Mouse (Mus musculus): ENCODE results near the gene Anxa6. TPM values are rescaled to one million over a fixed set of nuclear protein-coding genes. Genes with fewer than 3 reads are reported as not detected.

Anxa6 gene
- total and polyA plus RNA-seq, 3 experiments: 47.0 to 49.4 TPM; not detected in 1

DNA sequence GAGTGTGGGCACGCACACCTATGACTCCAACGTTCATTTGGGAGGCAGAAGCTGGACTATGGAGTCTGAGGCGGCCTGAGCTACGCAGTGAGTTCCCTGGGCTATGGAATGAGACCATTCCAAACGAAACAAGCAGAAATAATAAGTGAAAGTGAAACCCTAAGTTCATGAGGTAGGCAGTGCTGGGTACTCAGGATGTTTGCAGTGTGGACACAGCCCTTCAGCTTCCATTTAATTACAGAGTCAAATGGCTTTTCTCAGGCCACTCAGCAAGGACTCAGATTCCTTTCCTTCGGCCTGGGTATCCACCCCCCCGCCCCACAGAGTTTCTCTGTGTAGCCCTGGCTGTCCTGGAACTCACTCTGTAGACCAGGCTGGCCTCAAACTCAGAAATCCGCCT lies 103.5 kb downstream of the Anxa6 start:
- H3K4me1 ChIP-seq (ENCODE audit: control insufficient read depth in 1 of 2, insufficient read depth in 2 of 2, low read length in 2 of 2): no peaks in the 10 kb centered on the region
- no peak for DNase-seq (ENCODE audit: low read depth, low spot score)

DNA sequence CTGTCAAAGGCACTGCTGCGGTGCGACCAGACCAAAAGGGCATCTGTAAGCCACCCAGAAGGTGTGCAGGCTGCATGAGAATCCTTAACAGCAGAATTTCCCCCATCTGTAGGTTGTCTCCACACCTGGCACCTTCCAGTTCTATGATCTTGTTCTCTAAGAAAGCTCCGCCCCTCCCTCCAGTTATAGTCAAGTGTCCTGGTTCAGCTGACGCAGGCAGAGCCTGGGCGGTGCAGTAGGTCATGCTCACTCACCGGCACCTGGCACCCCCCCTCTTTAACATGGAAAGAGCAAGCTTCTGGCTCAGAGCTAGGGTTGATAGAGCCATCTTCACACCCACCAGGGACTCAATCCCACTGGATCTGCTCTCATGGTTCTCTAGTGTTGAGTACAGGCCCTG lies 104.0 kb downstream of the Anxa6 start:
- TF ChIP-seq GABPA (IDR thresholded peaks at IDR 0.05; ENCODE audit: low read depth, low read length) (no peak), SMC3 (IDR thresholded peaks at IDR 0.05; ENCODE audit: low read depth, low read length) (no peak)
- Histone ChIP-seq H3K36me3 (ENCODE audit: control insufficient read depth in 1 of 2, insufficient read depth in 2 of 2, low read length in 2 of 2) (no peaks in the 10 kb centered on the region), H3K9ac (ENCODE audit: control insufficient read depth, low read depth, low read length, poor library complexity, severe bottlenecking) (no peak overlapping the region)

More for the DNA sequence above, 103.5 kb downstream of the Anxa6 start:
- TF ChIP-seq TAL1 (IDR thresholded peaks at IDR 0.05; ENCODE audit: low read length): no peak
- TF ChIP-seq ELF1 (IDR thresholded peaks at IDR 0.05; ENCODE audit: low read depth, low read length): no peak
- TF ChIP-seq MEF2A (IDR thresholded peaks at IDR 0.05; ENCODE audit: extremely low read depth, insufficient replicate concordance, low read depth, low read length, poor library complexity, severe bottlenecking): no peak
- no peak for TF ChIP-seq MAZ (IDR thresholded peaks at IDR 0.05; ENCODE audit: low read depth, low read length)
- TF ChIP-seq ETS1 (IDR thresholded peaks at IDR 0.05; ENCODE audit: low read depth, low read length): no peak
- no peak for TF ChIP-seq EP300 (IDR thresholded peaks at IDR 0.05; ENCODE audit: low read depth in 1 of 2, low read length in 2 of 2)
- TF ChIP-seq SMC3 (IDR thresholded peaks at IDR 0.05; ENCODE audit: low read depth, low read length): no peak
- no peak for TF ChIP-seq HCFC1 (IDR thresholded peaks at IDR 0.05; ENCODE audit: low read depth, low read length)
- TF ChIP-seq MAX (IDR thresholded peaks at IDR 0.05; ENCODE audit: low read length): no peak
- no peak for TF ChIP-seq RCOR1 (IDR thresholded peaks at IDR 0.05; ENCODE audit: low read depth, low read length)
- TF ChIP-seq CTCF (IDR thresholded peaks at IDR 0.05 in 2 of 3, conservative IDR thresholded peaks at IDR 0.05 in 1 of 3; ENCODE audit: control insufficient read depth in 1 of 3, insufficient read depth in 1 of 3, low read depth in 2 of 3, low read length in 3 of 3, poor library complexity in 1 of 3, severe bottlenecking in 1 of 3): no peak
- no peak overlapping the region for H3K4me3 ChIP-seq (ENCODE audit: control insufficient read depth in 1 of 2, insufficient read depth in 1 of 2, low read depth in 2 of 2, low read length in 2 of 2)
- H3K36me3 ChIP-seq (ENCODE audit: control insufficient read depth in 1 of 2, insufficient read depth in 2 of 2, low read length in 2 of 2): no peaks in the 10 kb centered on the region
- no peaks in the 10 kb centered on the region for H3K9me3 ChIP-seq (replicated peaks; ENCODE audit: insufficient read depth, low read length)
- H3K27ac ChIP-seq (ENCODE audit: control insufficient read depth, low read depth, low read length): no peak overlapping the region
- no peaks in the 10 kb centered on the region for H3K79me2 ChIP-seq (ENCODE audit: control insufficient read depth, insufficient read depth, low read length, poor library complexity)
- H3K9ac ChIP-seq (ENCODE audit: control insufficient read depth, low read depth, low read length, poor library complexity, severe bottlenecking): no peak overlapping the region
- H3K27me3 ChIP-seq (ENCODE audit: control insufficient read depth in 1 of 2, insufficient read depth in 2 of 2, low read length in 2 of 2): no peaks in the 10 kb centered on the region

More for the DNA sequence above, 104.0 kb downstream of the Anxa6 start:
- Histone ChIP-seq H3K27me3 (ENCODE audit: control insufficient read depth in 1 of 2, insufficient read depth in 2 of 2, low read length in 2 of 2) (no peaks in the 10 kb centered on the region), H3K79me2 (ENCODE audit: control insufficient read depth, insufficient read depth, low read length, poor library complexity) (no peaks in the 10 kb centered on the region), H3K4me3 (ENCODE audit: control insufficient read depth in 1 of 2, insufficient read depth in 1 of 2, low read depth in 2 of 2, low read length in 2 of 2) (no peak overlapping the region), H3K27ac (ENCODE audit: control insufficient read depth, low read depth, low read length) (no peak overlapping the region), H3K4me1 (ENCODE audit: control insufficient read depth in 1 of 2, insufficient read depth in 2 of 2, low read length in 2 of 2) (no peaks in the 10 kb centered on the region), H3K9me3 (replicated peaks; ENCODE audit: insufficient read depth, low read length) (no peaks in the 10 kb centered on the region)
- no peak for DNase-seq (ENCODE audit: low read depth, low spot score)

Other genes starting within 250 kb of the Anxa6 start
- gene Cdc42se2, start 245.8 kb downstream of the Anxa6 start, total RNA-seq (2012; rRNA removed): 31.4 and 33.4 TPM in 2 replicates
- gene Cdc42se2, start 245.8 kb downstream of the Anxa6 start, polyA plus RNA-seq (2012; ENCODE audit: insufficient read depth in 1 of 2, insufficient read length in 2 of 2, low read depth in 1 of 2, low replicate concordance in 2 of 2, missing spikeins in 1 of 2): 10 to 100 TPM; 30.1 to 47.4 TPM
- 12.3 and 12.7 TPM in 2 replicates for gene Lyrm7, start 172.5 kb downstream of the Anxa6 start, total RNA-seq (2012; rRNA removed)
- gene Lyrm7, start 172.5 kb downstream of the Anxa6 start, polyA plus RNA-seq (2012; ENCODE audit: insufficient read depth in 1 of 2, insufficient read length in 2 of 2, low read depth in 1 of 2, low replicate concordance in 2 of 2, missing spikeins in 1 of 2): 100 to 1,000 TPM in 1 of 2 experiments, 10 to 100 TPM in 1; 20.9 to 188 TPM
- 567 and 640 TPM in 2 replicates for gene Hint1, start 167.1 kb downstream of the Anxa6 start, total RNA-seq (2012; rRNA removed)
- 1,000 to 10,000 TPM in 1 of 2 experiments, 100 to 1,000 TPM in 1; 529 to 2,790 TPM for gene Hint1, start 167.1 kb downstream of the Anxa6 start, polyA plus RNA-seq (2012; ENCODE audit: insufficient read depth in 1 of 2, insufficient read length in 2 of 2, low read depth in 1 of 2, low replicate concordance in 2 of 2, missing spikeins in 1 of 2)
- gene Gpx3, start 131.0 kb downstream of the Anxa6 start, total RNA-seq (2012; rRNA removed): 0.12 TPM in 1 of 2 replicates, not detected in the other
- gene Gpx3, start 131.0 kb downstream of the Anxa6 start, polyA plus RNA-seq (2012; ENCODE audit: insufficient read depth in 1 of 2, insufficient read length in 2 of 2, low read depth in 1 of 2, low replicate concordance in 2 of 2, missing spikeins in 1 of 2): under 1 TPM in 1 of 2 experiments, not detected in 1; 0.15 TPM
- gene Tnip1, start 70.5 kb downstream of the Anxa6 start, total RNA-seq (2012; rRNA removed): 8.1 and 10.5 TPM in 2 replicates
- 10 to 100 TPM in 1 of 2 experiments, not detected in 1; 19.7 TPM for gene Tnip1, start 70.5 kb downstream of the Anxa6 start, polyA plus RNA-seq (2012; ENCODE audit: insufficient read depth in 1 of 2, insufficient read length in 2 of 2, low read depth in 1 of 2, low replicate concordance in 2 of 2, missing spikeins in 1 of 2)
- gene Ccdc69, start 44.7 kb upstream of the Anxa6 start, total RNA-seq (2012; rRNA removed): 0.31 and 0.72 TPM in 2 replicates
- under 1 TPM in 1 of 2 experiments, not detected in 1; 0.42 TPM for gene Ccdc69, start 44.7 kb upstream of the Anxa6 start, polyA plus RNA-seq (2012; ENCODE audit: insufficient read depth in 1 of 2, insufficient read length in 2 of 2, low read depth in 1 of 2, low replicate concordance in 2 of 2, missing spikeins in 1 of 2)
- 0.19 and 0.42 TPM in 2 replicates for gene Gm2a, start 64.7 kb upstream of the Anxa6 start, total RNA-seq (2012; rRNA removed)
- under 1 TPM in 1 of 2 experiments, not detected in 1; 0.52 TPM for gene Gm2a, start 64.7 kb upstream of the Anxa6 start, polyA plus RNA-seq (2012; ENCODE audit: insufficient read depth in 1 of 2, insufficient read length in 2 of 2, low read depth in 1 of 2, low replicate concordance in 2 of 2, missing spikeins in 1 of 2)
- gene Slc36a3, start 118.3 kb upstream of the Anxa6 start, total RNA-seq (2012; rRNA removed): 0.12 and 0.13 TPM in 2 replicates
- gene Slc36a3, start 118.3 kb upstream of the Anxa6 start, polyA plus RNA-seq (2012; ENCODE audit: insufficient read depth in 1 of 2, insufficient read length in 2 of 2, low read depth in 1 of 2, low replicate concordance in 2 of 2, missing spikeins in 1 of 2): under 1 TPM in 1 of 2 experiments, not detected in 1; 0.15 TPM
- gene Slc36a2, start 151.6 kb upstream of the Anxa6 start, total RNA-seq (2012; rRNA removed): not detected in 2 replicates
- not detected for gene Slc36a2, start 151.6 kb upstream of the Anxa6 start, polyA plus RNA-seq (2012; ENCODE audit: insufficient read depth in 1 of 2, insufficient read length in 2 of 2, low read depth in 1 of 2, low replicate concordance in 2 of 2, missing spikeins in 1 of 2)
- 2.8 and 3.1 TPM in 2 replicates for gene Slc36a1, start 170.9 kb upstream of the Anxa6 start, total RNA-seq (2012; rRNA removed)
- 1 to 10 TPM in 1 of 2 experiments, not detected in 1; 5.2 TPM for gene Slc36a1, start 170.9 kb upstream of the Anxa6 start, polyA plus RNA-seq (2012; ENCODE audit: insufficient read depth in 1 of 2, insufficient read length in 2 of 2, low read depth in 1 of 2, low replicate concordance in 2 of 2, missing spikeins in 1 of 2)